Mouse (Mus musculus) layer of hippocampus, adult 2 months (tissue): ENCODE measurements around the gene Bmi1. TPM values are rescaled to one million over a fixed set of nuclear protein-coding genes. Genes with fewer than 3 reads are reported as not detected.

Experiments used
- DNase-seq, 2 experiments: peaks; one replicate each; pipeline ENCODE4 v3.0.0; 2022; ENCODE audit warnings: low spot score in 2 of 2
- H3K27ac ChIP-seq: fragments of 200-600 bp; 2 replicates; pipeline ENCODE4 v1.8.1; 2022
- H3K4me3 ChIP-seq: fragments of 200-600 bp; 2 replicates; pipeline ENCODE4 v1.8.1; 2022; ENCODE audit warnings: mild to moderate bottlenecking
- CTCF ChIP-seq: fragments of 200-600 bp; conservative IDR thresholded peaks from 2 replicates; pipeline ENCODE4 v1.8.1; 2022; ENCODE audit warnings: antibody characterized with exemption, mild to moderate bottlenecking, moderate library complexity
- long read RNA-seq, 2 experiments: library from polyadenylated mRNA; stranded (forward); transcript quantifications; one replicate each; pipeline ENCODE4 v2.0.0; 2021; ENCODE audit warnings: borderline mapping rate in 2 of 2
- total RNA-seq, 2 experiments: library from RNA; stranded (reverse); gene quantifications; 2 replicates each; pipeline ENCODE4 v1.2.3; 2021

Bmi1 gene
- 10 to 100 TPM; 54.5 to 55.7 TPM for total RNA-seq
- long read RNA-seq, experiment 1, transcript Bmi1-201 (10 exons, 3,594 nt), result major isoform, 32 of 37 reads
- long read RNA-seq, experiment 1, partial matches to known transcripts, result 2 of 37 reads
- long read RNA-seq, experiment 1, other reads (novel, unspliced or antisense), result 3 of 37 reads
- long read RNA-seq, experiment 2, transcript Bmi1-201 (10 exons, 3,594 nt), result major isoform, 48 of 55 reads
- long read RNA-seq, experiment 2, partial matches to known transcripts, result 5 of 55 reads
- long read RNA-seq, experiment 2, other reads (novel, unspliced or antisense), result 2 of 55 reads

DNA sequence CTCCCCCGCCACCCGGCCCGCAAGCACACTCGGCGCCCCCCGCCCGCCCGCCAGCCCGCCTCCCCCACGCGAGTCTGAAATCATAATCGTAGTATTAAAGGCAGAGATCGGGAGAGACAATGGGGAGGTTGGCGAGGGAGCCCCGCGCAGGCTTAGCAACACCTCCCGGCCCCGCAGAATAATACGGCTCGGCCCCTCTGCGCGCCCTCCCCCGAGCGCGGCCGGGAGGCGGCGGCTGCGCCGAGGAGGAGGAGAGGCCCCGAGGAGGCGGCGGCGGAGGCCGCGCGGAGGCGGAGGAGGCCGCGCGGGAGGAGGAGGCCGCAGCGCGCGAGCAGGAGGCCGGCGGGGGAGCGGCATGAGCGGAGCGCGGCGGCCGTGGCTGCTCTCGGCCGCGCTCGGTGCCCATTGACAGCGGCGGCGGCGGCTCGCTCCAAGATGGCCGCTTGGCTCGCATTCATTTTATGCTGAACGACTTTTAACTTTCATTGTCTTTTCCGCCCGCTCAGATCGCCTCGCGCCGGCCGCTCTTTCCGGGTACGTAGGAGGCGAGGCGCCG is at the start of gene Bmi1:
Bmi1 (plus strand) TSS at position 83 of the 556 bp plus-strand sequence.
- DNase-seq, result peak; percentile 48 to 52
- TF ChIP-seq CTCF, result 0 out of 2 replicates have a peak, but pooled peaks have one; percentile 6
- H3K4me3 ChIP-seq, result peak within 1 kb of the TSS; percentile 93
- H3K27ac ChIP-seq, result peak within 1 kb of the TSS; percentile 98

DNA sequence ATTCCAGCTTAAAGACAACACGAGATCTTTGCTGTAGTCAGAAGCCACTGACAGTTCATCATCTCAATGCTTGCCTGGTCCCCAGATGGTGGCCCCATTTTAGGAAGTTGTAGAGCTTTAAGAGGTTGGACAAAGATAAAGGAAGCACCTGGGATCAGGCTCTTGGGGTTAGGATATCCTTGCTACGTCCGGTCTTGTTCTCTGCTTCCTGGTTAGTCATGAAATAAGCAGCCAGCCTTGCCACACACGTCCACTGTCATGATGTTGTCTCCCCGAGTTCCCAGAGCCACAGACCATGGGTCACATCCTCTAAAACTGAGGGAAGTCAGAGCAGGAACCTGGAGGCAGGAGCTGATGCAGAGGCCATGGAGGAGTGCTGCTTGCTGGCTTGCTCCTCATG is 46.3 kb upstream of the Bmi1 start:
- TF ChIP-seq CTCF, result no peak
- no peak for DNase-seq
- H3K4me3 ChIP-seq, result no peak overlapping the region
- no peak overlapping the region for H3K27ac ChIP-seq

DNA sequence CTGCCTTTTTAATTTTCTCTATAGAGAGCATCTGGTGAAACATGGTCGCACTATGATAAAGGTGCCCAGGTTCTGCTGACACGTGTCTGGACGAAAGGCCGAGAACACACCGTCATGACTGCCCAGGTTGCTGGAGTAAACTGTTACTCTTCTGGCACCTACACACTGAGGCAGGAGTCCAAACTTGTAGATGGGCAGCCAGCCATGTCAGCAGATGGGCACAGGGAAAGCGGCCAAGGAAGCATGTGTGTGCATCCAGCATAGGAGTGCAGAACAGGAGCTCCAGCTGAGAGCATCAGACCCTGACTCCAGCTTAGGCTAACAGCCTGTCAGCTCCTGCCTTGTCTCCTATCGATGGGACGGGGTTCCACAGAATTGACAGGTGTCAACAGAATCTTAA is 41.8 kb upstream of the Bmi1 start:
- Histone ChIP-seq H3K4me3 (no peak overlapping the region), H3K27ac (no peak overlapping the region)
- DNase-seq, result peak; percentile 86 to 87
- no peak for TF ChIP-seq CTCF

DNA sequence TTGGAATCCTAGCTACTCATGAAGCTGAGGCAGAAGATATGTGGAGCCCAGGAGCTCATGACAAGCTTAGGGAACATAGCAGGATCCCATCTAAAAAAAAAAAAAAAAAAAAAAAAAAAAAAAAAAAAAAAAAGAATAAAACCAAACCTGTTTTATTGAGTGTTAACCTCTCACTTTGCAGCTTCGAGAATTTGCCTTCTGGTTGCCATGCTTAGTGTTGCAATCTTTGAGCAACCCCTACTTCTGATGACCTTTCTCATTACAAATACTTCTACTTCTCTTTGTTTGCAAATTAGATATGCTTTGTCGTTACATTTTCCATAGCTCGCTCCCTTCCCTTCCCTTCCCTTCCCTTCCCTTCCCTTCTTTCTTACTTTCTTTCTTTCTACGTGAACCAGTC is 28.3 kb upstream of the Bmi1 start:
- TF ChIP-seq CTCF, result no peak
- Histone ChIP-seq H3K27ac (no peak overlapping the region), H3K4me3 (no peak overlapping the region)
- DNase-seq, result no peak

DNA sequence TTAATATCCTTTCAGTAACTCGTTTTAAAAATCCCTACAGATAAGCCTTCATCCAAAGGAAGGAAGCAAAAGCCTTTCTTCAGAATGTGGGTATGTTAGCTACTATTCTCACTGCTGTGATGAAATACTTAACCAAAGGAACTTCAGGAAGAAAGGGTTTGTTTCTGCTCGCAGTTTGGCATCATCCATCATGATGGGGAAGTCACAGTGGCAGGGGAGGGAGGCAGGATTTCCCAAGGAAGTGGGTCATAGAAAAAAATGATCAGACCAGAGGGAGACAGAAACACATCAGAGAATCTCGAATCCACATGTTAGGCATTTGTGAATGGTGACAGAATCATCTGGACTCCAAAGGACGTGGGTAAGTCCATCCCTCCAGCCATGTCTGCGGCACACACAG is 22.0 kb upstream of the Bmi1 start:
- no peak overlapping the region for H3K27ac ChIP-seq
- no peak overlapping the region for H3K4me3 ChIP-seq
- no peak for DNase-seq
- no peak for TF ChIP-seq CTCF

DNA sequence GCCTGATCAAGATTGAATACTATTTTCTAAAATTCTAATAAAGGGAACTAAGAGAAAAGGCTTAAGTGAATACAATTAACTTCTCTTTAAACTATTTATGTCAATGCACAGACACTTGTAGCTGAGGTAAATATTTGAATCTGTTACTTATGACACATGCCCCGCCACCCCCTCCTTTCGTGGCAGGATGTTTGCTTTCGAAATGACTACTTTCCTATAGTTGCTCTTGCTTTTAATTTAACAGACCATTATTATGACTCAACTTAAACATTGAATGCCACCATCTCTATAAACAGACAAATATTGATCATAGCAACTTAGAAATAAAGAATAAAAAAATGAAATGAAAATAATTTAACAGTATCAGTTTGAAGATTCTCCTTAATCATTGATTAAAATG is 12.8 kb upstream of the Bmi1 start:
- no peak for DNase-seq
- no peak for TF ChIP-seq CTCF
- Histone ChIP-seq H3K27ac (no peak overlapping the region), H3K4me3 (no peak overlapping the region)

DNA sequence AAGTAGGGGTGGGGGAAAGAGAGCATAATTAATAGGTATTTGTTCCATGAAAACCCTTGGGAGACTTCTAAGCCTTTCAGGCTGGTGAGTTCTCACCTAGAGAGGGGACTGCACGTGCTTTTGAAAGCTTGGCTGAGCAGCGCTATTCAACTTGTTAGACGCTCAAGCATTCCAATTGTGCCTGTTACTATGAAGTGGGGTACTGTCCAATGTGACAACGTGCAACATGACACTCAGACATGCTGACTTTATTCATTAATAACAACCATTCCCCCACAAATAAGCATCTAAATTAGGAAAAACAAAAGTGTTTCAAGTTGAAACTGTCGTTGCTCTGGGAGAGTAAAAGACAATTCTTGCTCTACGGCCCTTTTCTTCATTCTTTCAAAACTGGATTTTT is 5.8 kb upstream of the Bmi1 start:
- no peak for TF ChIP-seq CTCF
- Histone ChIP-seq H3K27ac (no peak overlapping the region), H3K4me3 (no peak overlapping the region)
- DNase-seq, result no peak

DNA sequence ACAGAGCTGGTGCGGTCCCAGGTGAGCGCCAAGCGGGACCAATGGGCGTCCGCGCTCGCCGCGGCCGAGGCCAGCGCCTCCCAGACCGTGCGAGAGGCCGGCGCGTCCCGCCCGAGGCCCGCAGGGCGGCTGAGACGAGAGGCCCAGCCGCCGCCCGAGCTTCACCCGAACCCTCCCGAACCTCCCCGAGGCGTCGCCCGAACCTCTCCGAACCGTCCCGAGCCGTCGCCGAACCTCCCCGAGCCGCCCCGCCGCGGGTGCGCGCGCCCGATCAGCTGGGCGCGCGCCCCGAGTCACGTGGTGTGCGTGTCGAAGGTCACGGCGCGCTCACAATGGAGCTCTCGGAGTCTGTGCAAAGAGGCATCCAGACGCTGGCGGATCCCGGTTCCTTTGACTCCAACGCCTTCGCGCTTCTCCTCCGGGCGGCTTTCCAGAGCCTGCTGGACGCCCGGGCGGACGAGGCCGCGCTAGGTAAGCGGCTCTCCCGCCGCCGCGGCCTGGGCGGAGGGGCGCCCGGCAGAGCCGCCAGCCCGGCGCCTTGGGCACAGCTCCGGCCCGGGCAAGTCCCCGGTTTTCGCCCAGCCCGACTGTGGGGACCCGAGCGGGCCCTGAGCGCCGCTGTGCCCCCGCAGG is 4.6 kb upstream of the Bmi1 start, which contains the start of gene Commd3:
Commd3 (plus strand) TSS at position 252 of the 633 bp plus-strand sequence.
- peak; percentile 89 to 97 for DNase-seq
- H3K4me3 ChIP-seq, result peak within 1 kb of the TSS; percentile 96
- peak within 1 kb of the TSS; percentile 98 for H3K27ac ChIP-seq
- TF ChIP-seq CTCF, result no peak

DNA sequence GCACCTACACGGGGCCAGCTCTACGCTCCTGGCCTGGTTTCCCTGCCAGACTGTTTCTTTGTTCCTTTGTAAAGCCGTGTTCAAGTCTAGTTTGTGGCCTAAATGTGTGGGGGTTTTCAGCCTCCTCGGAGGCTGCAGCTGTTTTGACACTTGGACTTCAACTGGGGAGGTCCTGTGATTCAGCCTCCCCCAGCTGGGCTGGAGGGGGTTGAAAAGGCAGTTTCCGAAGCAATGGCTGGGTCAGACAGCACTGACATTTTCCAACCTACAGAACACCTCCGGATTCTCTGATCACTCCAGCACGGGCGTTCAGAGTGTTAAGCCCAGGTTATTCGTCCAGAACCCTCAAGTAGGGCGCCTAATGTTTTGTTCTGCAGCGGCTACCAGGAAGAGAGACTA is 4.1 kb upstream of the Bmi1 start:
- DNase-seq, result peak in 1 of 2 experiments; percentile 19
- no peak for TF ChIP-seq CTCF
- H3K27ac ChIP-seq, result peak overlapping the region; percentile 98
- peak overlapping the region; percentile 96 for H3K4me3 ChIP-seq

DNA sequence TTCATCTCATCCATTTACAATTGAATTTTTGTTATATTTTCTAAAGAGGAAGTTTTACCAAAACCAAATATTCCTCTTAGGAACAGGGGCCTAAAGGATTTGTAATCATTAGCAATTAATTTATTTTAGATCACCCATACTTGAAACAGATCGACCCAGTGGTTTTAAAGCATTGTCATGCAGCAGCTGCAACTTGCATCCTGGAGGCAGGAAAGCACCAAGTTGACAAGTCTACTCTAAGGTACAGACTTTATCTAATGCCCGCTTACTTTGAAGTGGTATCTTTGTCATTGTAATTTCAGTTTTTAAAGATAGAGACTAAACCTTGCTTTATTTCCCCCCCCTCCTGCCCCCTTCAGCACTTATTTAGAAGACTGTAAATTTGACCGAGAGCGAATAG is 3.1 kb upstream of the Bmi1 start:
- DNase-seq, result no peak
- peak overlapping the region; percentile 22; the same call in 1 of the 2 replicates for H3K4me3 ChIP-seq
- TF ChIP-seq CTCF, result no peak
- 0 out of 2 replicates have a peak overlapping the region, but pooled peaks have one; percentile 28 for H3K27ac ChIP-seq

DNA sequence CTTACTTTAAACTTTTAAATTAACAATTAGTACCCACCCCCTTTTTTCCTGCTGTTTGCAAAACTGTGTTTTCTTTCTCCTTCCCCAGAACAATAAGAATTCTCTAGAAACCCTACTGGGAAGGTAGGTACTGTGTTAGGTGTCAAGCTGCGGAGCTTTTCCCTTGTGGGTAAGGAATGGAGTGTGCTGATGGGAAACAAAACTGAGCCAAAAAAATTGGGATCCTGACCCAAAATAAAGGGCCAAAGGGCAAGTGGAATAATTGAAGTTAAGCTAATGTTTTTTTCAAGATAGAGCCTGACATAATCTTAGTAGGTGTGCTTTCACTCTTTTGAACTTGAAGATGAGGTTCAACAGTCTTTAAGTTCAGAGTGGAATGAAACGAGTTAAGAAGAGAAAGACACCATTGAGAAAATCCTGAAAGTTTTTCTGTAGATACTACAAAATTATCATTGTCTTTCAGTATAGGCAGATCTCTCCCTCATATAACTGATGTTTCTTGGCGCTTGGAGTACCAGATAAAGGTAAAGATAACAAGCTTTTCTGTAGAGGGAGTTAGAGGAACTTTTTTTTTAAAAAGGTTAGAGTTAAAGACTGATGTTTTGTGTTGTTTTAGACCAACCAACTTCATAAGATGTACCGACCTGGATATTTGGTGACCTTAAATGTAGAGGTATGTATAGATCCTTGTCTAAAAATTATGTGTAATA is 2.5 kb upstream of the Bmi1 start:
- TF ChIP-seq CTCF, result no peak
- Histone ChIP-seq H3K27ac (no peak overlapping the region), H3K4me3 (no peak overlapping the region)
- DNase-seq, result no peak

DNA sequence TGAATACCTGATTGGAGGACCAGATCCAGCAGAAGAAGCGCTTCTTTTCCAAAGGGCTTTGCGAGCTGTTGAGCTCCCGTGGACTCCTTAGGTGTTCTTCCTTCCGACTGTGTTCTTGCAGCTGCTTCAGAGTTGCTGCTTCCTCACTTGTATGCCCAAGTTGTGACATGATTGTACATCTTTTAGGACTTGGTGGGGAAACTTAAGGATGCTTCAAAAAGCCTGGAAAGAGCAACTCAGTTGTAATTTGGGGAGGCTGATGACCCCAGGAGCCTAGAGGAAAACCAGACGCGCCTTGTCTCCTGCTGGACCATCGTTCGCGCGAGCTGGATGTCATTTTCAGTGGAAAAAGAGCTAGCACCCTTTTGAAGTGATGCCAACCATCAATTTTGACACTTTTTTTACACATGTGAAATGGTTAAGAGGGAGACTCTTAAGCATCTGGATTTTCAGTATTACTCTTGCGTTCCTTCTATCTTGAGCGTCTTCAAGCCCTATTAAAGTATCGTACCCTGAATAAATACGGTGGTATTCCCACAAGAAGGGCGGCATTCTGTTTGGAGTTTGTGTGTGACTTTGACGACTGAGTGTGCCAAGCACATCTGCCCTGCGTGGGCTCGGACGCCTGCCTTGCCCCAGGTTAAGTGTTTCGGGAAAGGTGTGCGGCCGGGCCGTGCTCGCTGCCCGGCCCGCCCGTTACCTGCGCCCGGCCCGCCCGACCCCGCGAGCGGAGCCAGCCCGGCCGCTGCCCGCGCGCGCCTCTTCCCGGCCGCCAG is 949 bp upstream of the Bmi1 start:
- Histone ChIP-seq H3K4me3 (peak overlapping the region; percentile 52), H3K27ac (peak overlapping the region; percentile 98)
- TF ChIP-seq CTCF, result no peak
- no peak for DNase-seq
